Mouse (Mus musculus): Measurements from ENCODE around the gene Ampd3. TPM values are rescaled to one million over a fixed set of nuclear protein-coding genes. Genes with fewer than 3 reads are reported as not detected.

Ampd3 gene
- total and polyA plus RNA-seq, 3 experiments: 14.8 to 22.3 TPM; not detected in 1

GRCm38 (mm10) chr7:110816037-110816436 lies 48.0 kb downstream of the Ampd3 start (continued):
- TF ChIP-seq GABPA (IDR thresholded peaks at IDR 0.05; ENCODE audit: low read depth, low read length): no peak
- no peak for TF ChIP-seq TAL1 (IDR thresholded peaks at IDR 0.05; ENCODE audit: low read length)

GRCm38 (mm10) chr7:110818206-110818605 lies 50.2 kb downstream of the Ampd3 start:
- Histone ChIP-seq H3K79me2 (ENCODE audit: control insufficient read depth, insufficient read depth, low read length, poor library complexity) (no peaks in the 10 kb centered on the region), H3K36me3 (ENCODE audit: control insufficient read depth in 1 of 2, insufficient read depth in 2 of 2, low read length in 2 of 2) (peaks cover 8 to 21% of the 10 kb centered on the region in 2 experiments; a peak in 3 of 4 replicates), H3K4me3 (ENCODE audit: control insufficient read depth in 1 of 2, insufficient read depth in 1 of 2, low read depth in 2 of 2, low read length in 2 of 2) (no peak overlapping the region), H3K9me3 (replicated peaks; ENCODE audit: insufficient read depth, low read length) (no peaks in the 10 kb centered on the region), H3K9ac (ENCODE audit: control insufficient read depth, low read depth, low read length, poor library complexity, severe bottlenecking) (no peak overlapping the region), H3K27ac (ENCODE audit: control insufficient read depth, low read depth, low read length) (no peak overlapping the region), H3K4me1 (ENCODE audit: control insufficient read depth in 1 of 2, insufficient read depth in 2 of 2, low read length in 2 of 2) (peaks cover 18 to 21% of the 10 kb centered on the region in 2 experiments), H3K27me3 (ENCODE audit: control insufficient read depth in 1 of 2, insufficient read depth in 2 of 2, low read length in 2 of 2) (no peaks in the 10 kb centered on the region)
- TF ChIP-seq GATA1 (IDR thresholded peaks at IDR 0.05; ENCODE audit: low read depth, low read length) (no peak), GABPA (IDR thresholded peaks at IDR 0.05; ENCODE audit: low read depth, low read length) (no peak), POLR2AphosphoS5 (IDR thresholded peaks at IDR 0.05; ENCODE audit: borderline replicate concordance, low read depth, low read length) (no peak), MXI1 (IDR thresholded peaks at IDR 0.05; ENCODE audit: low read depth, low read length) (no peak), CHD2 (IDR thresholded peaks at IDR 0.05; ENCODE audit: low read length) (no peak), TBP (IDR thresholded peaks at IDR 0.05; ENCODE audit: low read depth, low read length) (no peak), ZNF384 (IDR thresholded peaks at IDR 0.05; ENCODE audit: low read depth, low read length) (no peak), ZC3H11A (IDR thresholded peaks at IDR 0.05; ENCODE audit: low read depth, low read length) (no peak), EP300 (IDR thresholded peaks at IDR 0.05; ENCODE audit: low read depth in 1 of 2, low read length in 2 of 2) (no peak), JUND (IDR thresholded peaks at IDR 0.05; ENCODE audit: low read depth, low read length) (no peak), E2F4 (IDR thresholded peaks at IDR 0.05; ENCODE audit: borderline replicate concordance, low read depth, low read length) (no peak), POLR2AphosphoS2 (IDR thresholded peaks at IDR 0.05; ENCODE audit: low read length) (no peak)
- no peak for DNase-seq (ENCODE audit: low read depth, low spot score)

GRCm38 (mm10) chr7:110818787-110819350 lies 50.9 kb downstream of the Ampd3 start:
- Histone ChIP-seq H3K36me3 (ENCODE audit: control insufficient read depth in 1 of 2, insufficient read depth in 2 of 2, low read length in 2 of 2) (peaks cover 8 to 26% of the 10 kb centered on the region in 2 experiments; a peak in 3 of 4 replicates), H3K9ac (ENCODE audit: control insufficient read depth, low read depth, low read length, poor library complexity, severe bottlenecking) (no peak overlapping the region), H3K27me3 (ENCODE audit: control insufficient read depth in 1 of 2, insufficient read depth in 2 of 2, low read length in 2 of 2) (no peaks in the 10 kb centered on the region), H3K27ac (ENCODE audit: control insufficient read depth, low read depth, low read length) (peak overlapping the region; percentile 36; the same call in 1 of the 2 replicates), H3K4me1 (ENCODE audit: control insufficient read depth in 1 of 2, insufficient read depth in 2 of 2, low read length in 2 of 2) (peaks cover 21 to 28% of the 10 kb centered on the region in 2 experiments), H3K4me3 (ENCODE audit: control insufficient read depth in 1 of 2, insufficient read depth in 1 of 2, low read depth in 2 of 2, low read length in 2 of 2) (no peak overlapping the region), H3K9me3 (replicated peaks; ENCODE audit: insufficient read depth, low read length) (no peaks in the 10 kb centered on the region), H3K79me2 (ENCODE audit: control insufficient read depth, insufficient read depth, low read length, poor library complexity) (no peaks in the 10 kb centered on the region)
- TF ChIP-seq EP300 (IDR thresholded peaks at IDR 0.05; ENCODE audit: low read depth in 1 of 2, low read length in 2 of 2) (peak; percentile 75 to 82), GABPA (IDR thresholded peaks at IDR 0.05; ENCODE audit: low read depth, low read length) (no peak), ETS1 (IDR thresholded peaks at IDR 0.05; ENCODE audit: low read depth, low read length) (peak; percentile 49; the same call in 1 of the 2 replicates), RCOR1 (IDR thresholded peaks at IDR 0.05; ENCODE audit: low read depth, low read length) (0 out of 2 replicates have a peak, but pooled peaks have one; percentile 23), MAFK (IDR thresholded peaks at IDR 0.05; ENCODE audit: borderline replicate concordance, low read depth, low read length) (no peak), SMC3 (IDR thresholded peaks at IDR 0.05; ENCODE audit: low read depth, low read length) (peak; percentile 17), GATA1 (IDR thresholded peaks at IDR 0.05; ENCODE audit: low read depth, low read length) (peak; percentile 81), HCFC1 (IDR thresholded peaks at IDR 0.05; ENCODE audit: low read depth, low read length) (0 out of 2 replicates have a peak, but pooled peaks have one; percentile 16), TCF12 (IDR thresholded peaks at IDR 0.05; ENCODE audit: low read depth, low read length) (peak; percentile 85)
- peak; percentile 54 for DNase-seq (ENCODE audit: low read depth, low spot score)
